Mouse (Mus musculus) kidney, postnatal 10 days (tissue): Measurements from ENCODE around the gene Mettl22.
A peak's percentile ranks its signal among the peaks of the same experiment; 100 is the strongest.

Experiments used
- DNase-seq: peaks from one replicate; pipeline ENCODE4 v3.0.0; 2021; ENCODE audit warnings: mixed read lengths

Mettl22 gene

GRCm38 (mm10) chr16:8470603-8471481 lies at the start of gene Mettl22:
Mettl22 (plus strand) TSS chr16:8470788.
- DNase-seq = peak; percentile 94

- DNase-seq = no peak
Measured at GRCm38 (mm10) chr16:8420842-8421241, 49.7 kb upstream of the Mettl22 start.

- DNase-seq = no peak
Measured at GRCm38 (mm10) chr16:8423626-8424114, 46.9 kb upstream of the Mettl22 start.

- no peak for DNase-seq
Measured at GRCm38 (mm10) chr16:8424161-8424970, 46.2 kb upstream of the Mettl22 start.

GRCm38 (mm10) chr16:8424971-8425330 lies 45.6 kb upstream of the Mettl22 start, which contains the start of gene Tmem114:
Tmem114 (minus strand) TSS chr16:8425136.
- peak; percentile 61 for DNase-seq

DNA sequence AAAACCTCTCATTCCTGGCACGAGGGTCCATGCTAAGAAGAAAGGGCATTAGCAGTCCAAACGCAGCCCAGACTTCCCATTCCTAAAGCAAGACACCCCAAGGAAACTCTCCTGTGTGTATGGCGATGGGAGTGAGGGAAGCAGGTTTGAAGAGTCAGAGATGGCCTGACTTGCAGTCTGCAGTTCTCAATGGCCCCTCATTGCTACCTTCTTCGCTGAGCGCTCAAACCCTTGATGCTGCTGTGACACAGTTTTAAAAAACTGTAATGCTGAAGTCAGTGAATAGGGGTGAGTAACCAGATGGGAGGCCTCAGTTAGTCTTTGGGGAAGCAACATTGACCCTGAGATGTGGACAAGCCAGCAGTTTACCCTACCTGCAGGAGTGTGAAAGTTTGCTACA lies 44.9 kb upstream of the Mettl22 start:
- no peak for DNase-seq

DNA sequence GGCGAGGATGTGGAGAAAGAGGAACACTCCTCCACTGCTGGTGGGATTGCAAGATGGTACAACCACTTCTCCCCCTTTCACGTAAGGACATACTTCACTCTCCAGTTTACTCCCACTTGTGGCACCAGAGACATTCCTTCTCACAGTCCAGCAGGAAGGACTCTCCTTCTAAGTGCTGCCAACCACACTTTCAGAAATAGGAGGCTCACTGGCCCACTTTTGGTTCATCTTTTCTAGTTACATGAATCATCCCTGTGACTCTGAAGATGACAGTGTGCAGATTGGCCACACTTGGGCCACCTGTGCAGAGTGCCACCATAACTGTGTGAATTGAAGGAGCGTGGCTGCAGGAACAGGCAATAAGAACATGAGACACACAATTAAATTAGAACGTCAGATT lies 41.1 kb upstream of the Mettl22 start:
- no peak for DNase-seq

- DNase-seq = no peak
Measured at GRCm38 (mm10) chr16:8432616-8433015, 38.0 kb upstream of the Mettl22 start.

- DNase-seq = no peak
Measured at GRCm38 (mm10) chr16:8444911-8445310, 25.7 kb upstream of the Mettl22 start.

- no peak for DNase-seq
Measured at GRCm38 (mm10) chr16:8446256-8446655, 24.3 kb upstream of the Mettl22 start.

DNA sequence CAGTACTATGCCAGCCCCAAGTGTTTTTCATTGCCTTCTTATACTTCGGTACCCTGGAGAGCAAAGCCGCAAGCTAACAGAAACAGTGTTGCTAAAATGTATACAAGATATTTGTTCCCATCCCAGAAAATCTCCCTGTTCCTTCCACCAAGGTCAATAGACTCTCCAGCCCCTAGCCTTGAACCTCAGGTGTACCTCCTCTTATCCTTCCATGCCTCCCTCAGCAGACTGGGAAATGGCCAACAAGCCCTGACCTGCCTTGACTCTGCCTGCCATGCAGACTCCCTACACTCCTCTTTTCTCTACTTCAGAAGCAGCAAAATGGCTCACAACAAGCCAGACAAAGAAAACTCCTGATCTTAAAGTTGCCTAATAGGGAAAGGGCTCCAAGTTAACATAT lies 17.3 kb upstream of the Mettl22 start:
- DNase-seq = no peak

- no peak for DNase-seq
Measured at GRCm38 (mm10) chr16:8455221-8455620, 15.4 kb upstream of the Mettl22 start.

DNA sequence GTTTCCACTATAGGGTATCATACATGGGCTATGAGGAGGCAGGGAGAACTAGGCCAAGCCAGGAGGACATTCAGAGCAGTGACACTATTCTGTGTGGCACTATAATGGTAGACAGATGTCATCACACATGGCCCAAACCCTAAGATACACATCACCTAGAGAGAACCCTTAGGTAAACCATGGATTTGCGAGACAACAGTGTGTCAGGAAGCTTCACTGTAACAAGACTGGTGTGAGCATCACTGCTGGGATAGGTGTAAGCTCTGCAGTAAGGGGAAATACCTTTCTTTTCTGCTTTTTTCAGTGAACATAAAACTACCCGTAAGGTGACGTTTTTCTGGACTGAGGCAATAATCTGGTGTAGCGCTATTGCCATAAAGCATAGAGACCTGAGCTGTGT lies 12.2 kb upstream of the Mettl22 start:
- DNase-seq = no peak

GRCm38 (mm10) chr16:8459098-8459497 lies 11.5 kb upstream of the Mettl22 start:
- DNase-seq = peak; percentile 71

DNA sequence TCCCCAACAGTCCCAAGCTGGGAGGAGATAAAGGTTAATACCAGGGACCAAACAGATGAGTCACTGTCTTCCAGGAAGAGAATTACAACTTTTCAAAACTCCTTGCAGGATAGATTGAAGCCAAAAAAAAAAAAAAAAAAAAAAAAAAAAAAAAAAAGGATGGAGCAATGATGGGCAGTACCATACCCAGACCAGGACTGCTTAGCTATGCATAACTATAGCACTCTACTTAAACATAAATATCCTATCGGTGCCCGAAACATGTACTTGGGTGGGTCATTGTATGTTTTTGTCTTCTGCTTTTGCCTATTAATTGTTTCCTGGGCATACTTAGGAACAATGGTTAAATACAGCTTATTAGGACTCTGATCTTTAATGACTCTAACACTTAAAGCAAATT lies 456 bp upstream of the Mettl22 start:
- DNase-seq = no peak

DNA sequence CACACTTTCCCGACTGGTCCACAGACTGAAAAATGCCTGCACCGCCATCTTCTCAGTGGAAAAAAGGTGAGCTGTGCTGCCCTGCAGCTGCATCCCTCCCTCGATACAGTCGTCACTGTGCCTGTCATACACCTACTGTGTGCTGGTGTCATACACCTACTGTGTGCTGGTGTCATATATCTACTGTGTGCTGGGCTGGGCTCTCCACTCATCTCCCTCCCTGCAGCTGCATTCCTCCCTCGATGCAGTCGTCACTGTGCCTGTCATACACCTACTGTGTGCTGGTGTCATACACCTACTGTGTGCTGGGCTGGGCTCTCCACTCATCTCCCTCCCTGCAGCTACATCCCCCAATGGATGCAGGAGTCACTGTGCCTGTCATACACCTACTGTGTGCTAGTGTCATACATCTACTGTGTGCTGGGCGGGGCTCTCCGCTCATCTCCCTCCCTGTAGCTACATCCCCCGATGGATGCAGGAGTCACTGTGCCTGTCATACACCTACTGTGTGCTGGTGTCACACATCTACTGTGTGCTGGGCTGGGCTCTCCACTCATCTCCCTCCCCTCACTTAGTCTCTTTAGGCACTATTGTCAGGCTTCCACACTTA lies 16.9 kb downstream of the Mettl22 start:
- DNase-seq = no peak

DNA sequence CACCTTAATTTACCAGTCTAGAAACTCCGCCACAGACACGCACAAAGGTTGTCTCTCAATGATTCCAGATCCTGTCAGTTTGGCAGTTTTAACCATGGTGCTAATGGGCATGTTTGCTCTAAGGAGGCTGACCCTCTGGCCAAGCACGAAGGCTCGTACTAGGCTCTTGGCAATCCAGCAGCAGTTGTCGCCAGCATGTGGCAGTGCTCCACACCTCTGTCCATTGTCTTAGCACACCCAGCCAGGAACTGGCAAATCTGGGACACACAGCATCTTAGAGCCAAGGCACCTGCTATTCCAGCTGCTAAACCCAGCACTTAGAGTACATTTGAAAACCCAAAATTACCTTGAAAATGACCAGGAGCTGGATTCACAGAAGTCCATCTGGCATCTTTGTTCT lies 18.8 kb downstream of the Mettl22 start:
- no peak for DNase-seq

GRCm38 (mm10) chr16:8491743-8492490 lies 21.3 kb downstream of the Mettl22 start:
- DNase-seq = peak; percentile 50

DNA sequence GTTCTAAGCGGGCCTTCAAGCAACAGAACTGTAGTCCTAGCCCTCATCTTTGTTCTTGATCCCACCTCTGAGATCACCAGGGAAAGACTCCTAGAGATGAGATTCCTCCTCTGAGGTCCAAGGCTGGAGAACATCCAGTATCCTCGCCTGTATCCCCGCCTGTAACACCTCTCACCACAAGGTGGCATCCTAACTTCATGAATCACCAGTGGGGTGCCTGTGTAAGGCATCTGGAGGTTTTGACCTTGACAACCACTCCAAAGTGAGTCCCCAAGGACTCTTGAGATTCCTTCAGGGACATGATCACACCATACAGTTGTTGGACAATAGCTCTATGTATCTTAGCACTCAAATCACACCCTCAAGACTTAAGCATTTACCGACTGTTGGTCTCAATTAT lies 23.7 kb downstream of the Mettl22 start:
- peak; percentile 76 for DNase-seq

GRCm38 (mm10) chr16:8496967-8497366 lies 26.4 kb downstream of the Mettl22 start:
- DNase-seq = no peak

DNA sequence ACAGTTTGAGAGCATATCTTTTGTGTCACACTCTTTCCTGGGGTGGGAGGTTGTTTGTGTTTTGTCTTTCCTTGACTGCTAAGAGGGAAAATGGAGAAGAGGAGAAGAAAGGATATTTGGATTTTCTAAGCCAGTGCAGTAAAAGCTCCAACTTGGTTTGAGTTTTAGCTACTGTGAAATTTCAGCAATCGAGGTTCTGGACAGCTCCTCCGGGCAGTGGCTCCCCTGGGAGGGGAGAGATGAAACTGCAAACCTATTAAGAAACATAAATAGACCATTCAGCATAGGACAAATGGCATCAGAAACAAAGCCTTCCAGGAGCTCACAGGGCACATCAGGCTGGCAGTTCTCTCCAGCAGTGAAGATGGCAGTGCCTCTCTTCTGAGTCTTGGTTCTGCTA lies 33.7 kb downstream of the Mettl22 start:
- DNase-seq = peak; percentile 46

GRCm38 (mm10) chr16:8509894-8510293 lies 39.3 kb downstream of the Mettl22 start:
- DNase-seq = no peak

GRCm38 (mm10) chr16:8512830-8513229 lies 42.2 kb downstream of the Mettl22 start:
- no peak for DNase-seq
